ENCODE assay signal across 18 mouse cellular contexts in genomic region chr10:20287369-20287768, GRCm38 (mm10). TPM values are rescaled to one million over a fixed set of nuclear protein-coding genes. Genes with fewer than 3 reads are reported as not detected.
DNase-seq lines count a peak whose midpoint lies in the region; ATAC-seq and TF ChIP-seq lines count a peak whose summit lies in the region.
"Had no signal": no experiment of that assay in that cellular context is flagged by ENCODE, and none has a peak within 500 bp of the region (broad histone marks: within the 10 kb centered on the region; RNA-seq: fewer than 3 reads in every experiment).

No protein-coding gene starts in this region.

- H3K27ac ChIP-seq in forebrain, embryonic 13.5 days: peak overlapping the region; percentile 82
- no peak overlapping the region for H3K27ac ChIP-seq in forebrain, embryonic 15.5 days (replicated peaks)
- H3K27ac ChIP-seq in midbrain, embryonic 10.5 days (replicated peaks): peak overlapping the region; percentile 85; the same call in 1 of the 2 replicates
- H3K27ac ChIP-seq in midbrain, postnatal 0 days (ENCODE audit: low read depth, low read length): no peak overlapping the region
- H3K27ac ChIP-seq in midbrain, embryonic 15.5 days: peak overlapping the region; percentile 83
- H3K27ac ChIP-seq in heart, embryonic 12.5 days (ENCODE audit: poor library complexity, severe bottlenecking): no peak overlapping the region
- H3K27ac ChIP-seq: kidney, postnatal 0 days had no signal

- peaks cover 32% of the 10 kb centered on the region for H3K4me1 ChIP-seq in forebrain, embryonic 13.5 days
- H3K4me1 ChIP-seq in forebrain, embryonic 15.5 days: peaks cover 19% of the 10 kb centered on the region
- peaks cover 40% of the 10 kb centered on the region for H3K4me1 ChIP-seq in midbrain, embryonic 10.5 days
- peaks cover 16% of the 10 kb centered on the region for H3K4me1 ChIP-seq in midbrain, postnatal 0 days (ENCODE audit: insufficient read depth, low read length)
- H3K4me1 ChIP-seq in midbrain, embryonic 15.5 days: peaks cover 29% of the 10 kb centered on the region
- H3K4me1 ChIP-seq in heart, embryonic 12.5 days (replicated peaks): peaks cover 34% of the 10 kb centered on the region

- no peaks in the 10 kb centered on the region for H3K27me3 ChIP-seq in forebrain, embryonic 13.5 days
- H3K27me3 ChIP-seq in forebrain, embryonic 15.5 days: no peaks in the 10 kb centered on the region
- H3K27me3 ChIP-seq in midbrain, embryonic 10.5 days (ENCODE audit: low read depth, poor library complexity, severe bottlenecking): peaks cover 37% of the 10 kb centered on the region
- H3K27me3 ChIP-seq in midbrain, postnatal 0 days (ENCODE audit: insufficient read depth, low read length): no peaks in the 10 kb centered on the region
- no peaks in the 10 kb centered on the region for H3K27me3 ChIP-seq in midbrain, embryonic 15.5 days (replicated peaks)
- H3K27me3 ChIP-seq in heart, embryonic 12.5 days (replicated peaks): no peaks in the 10 kb centered on the region
- H3K27me3 ChIP-seq: embryonic facial prominence, embryonic 12.5 days; heart, embryonic 13.5 days had no signal

- peak; percentile 63 for DNase-seq in midbrain, embryonic 10.5 days (ENCODE audit: low spot score)
- DNase-seq in midbrain, postnatal 0 days (ENCODE audit: low spot score): no peak
- peak; percentile 47 for DNase-seq in yolk sac, embryonic 10.5 days (ENCODE audit: low spot score)
- DNase-seq in left cerebral cortex, adult 11 months (ENCODE audit: low spot score): no peak
- DNase-seq: cerebellum, adult 9-10 months; heart, postnatal 4 days; liver, postnatal 0 days; lung, postnatal 14 days; right cerebral cortex, adult 18-20 months; thymus, adult 18-20 months had no signal

- no peak overlapping the region for H3K9ac ChIP-seq in forebrain, embryonic 13.5 days
- H3K9ac ChIP-seq in forebrain, embryonic 15.5 days (replicated peaks): no peak overlapping the region
- H3K9ac ChIP-seq in midbrain, postnatal 0 days (replicated peaks; ENCODE audit: low read length, poor library complexity, severe bottlenecking): no peak overlapping the region
- H3K9ac ChIP-seq in midbrain, embryonic 15.5 days: no peak overlapping the region
- no peak overlapping the region for H3K9ac ChIP-seq in heart, embryonic 12.5 days
- H3K9ac ChIP-seq: embryonic facial prominence, embryonic 12.5 days; liver, postnatal 0 days had no signal

- no peak overlapping the region for H3K4me2 ChIP-seq in forebrain, embryonic 13.5 days
- no peak overlapping the region for H3K4me2 ChIP-seq in forebrain, embryonic 15.5 days (replicated peaks)
- H3K4me2 ChIP-seq in midbrain, postnatal 0 days (ENCODE audit: low read depth, low read length, poor library complexity, severe bottlenecking): no peak overlapping the region
- H3K4me2 ChIP-seq in midbrain, embryonic 15.5 days: no peak overlapping the region
- no peak overlapping the region for H3K4me2 ChIP-seq in heart, embryonic 12.5 days

- ATAC-seq in forebrain, embryonic 13.5 days: no peak
- no peak for ATAC-seq in forebrain, embryonic 15.5 days (replicated peaks)
- ATAC-seq in midbrain, postnatal 0 days (ENCODE audit: low FRiP score): no peak
- no peak for ATAC-seq in midbrain, embryonic 15.5 days (replicated peaks)
- ATAC-seq in heart, embryonic 12.5 days (ENCODE audit: insufficient number of reproducible peaks, low FRiP score): no peak
- ATAC-seq: intestine, postnatal 0 days; liver, postnatal 0 days had no signal

- no peaks in the 10 kb centered on the region for H3K9me3 ChIP-seq in forebrain, embryonic 13.5 days (replicated peaks)
- no peaks in the 10 kb centered on the region for H3K9me3 ChIP-seq in forebrain, embryonic 15.5 days
- no peaks in the 10 kb centered on the region for H3K9me3 ChIP-seq in midbrain, embryonic 10.5 days (replicated peaks)
- H3K9me3 ChIP-seq in midbrain, postnatal 0 days (ENCODE audit: low read length): no peaks in the 10 kb centered on the region
- no peaks in the 10 kb centered on the region for H3K9me3 ChIP-seq in midbrain, embryonic 15.5 days
- H3K9me3 ChIP-seq in heart, embryonic 12.5 days (replicated peaks): no peaks in the 10 kb centered on the region
- H3K9me3 ChIP-seq: embryonic facial prominence, embryonic 12.5 days; heart, embryonic 13.5 days had no signal

- 45% methylated on average over 6 of the region's 6 CpGs for WGBS in forebrain, embryonic 13.5 days
- 53% methylated on average over 6 of the region's 6 CpGs for WGBS in forebrain, embryonic 15.5 days
- WGBS in midbrain, embryonic 10.5 days: 18% methylated on average over 6 of the region's 6 CpGs
- WGBS in midbrain, postnatal 0 days: 38% methylated on average over 6 of the region's 6 CpGs
- 34% methylated on average over 6 of the region's 6 CpGs for WGBS in midbrain, embryonic 15.5 days
- whole genome bisulfite sequencing in heart, embryonic 12.5 days: 83% methylated on average over 6 of the region's 6 CpGs

- no peaks in the 10 kb centered on the region for H3K36me3 ChIP-seq in forebrain, embryonic 13.5 days (ENCODE audit: poor library complexity, severe bottlenecking)
- H3K36me3 ChIP-seq in forebrain, embryonic 15.5 days: no peaks in the 10 kb centered on the region
- no peaks in the 10 kb centered on the region for H3K36me3 ChIP-seq in midbrain, embryonic 10.5 days
- no peaks in the 10 kb centered on the region for H3K36me3 ChIP-seq in midbrain, postnatal 0 days (ENCODE audit: insufficient read depth, low read length)
- no peaks in the 10 kb centered on the region for H3K36me3 ChIP-seq in midbrain, embryonic 15.5 days (replicated peaks)
- no peaks in the 10 kb centered on the region for H3K36me3 ChIP-seq in heart, embryonic 12.5 days
- H3K36me3 ChIP-seq: embryonic facial prominence, embryonic 12.5 days; heart, embryonic 13.5 days had no signal

- no peak overlapping the region for H3K4me3 ChIP-seq in forebrain, embryonic 13.5 days
- no peak overlapping the region for H3K4me3 ChIP-seq in forebrain, embryonic 15.5 days
- H3K4me3 ChIP-seq in midbrain, embryonic 10.5 days: no peak overlapping the region
- H3K4me3 ChIP-seq in midbrain, postnatal 0 days (ENCODE audit: low read depth, low read length): no peak overlapping the region
- H3K4me3 ChIP-seq in midbrain, embryonic 15.5 days: no peak overlapping the region
- H3K4me3 ChIP-seq in heart, embryonic 12.5 days: no peak overlapping the region
- H3K4me3 ChIP-seq: embryonic facial prominence, embryonic 12.5 days; heart, embryonic 13.5 days had no signal

- no peak for TF ChIP-seq CTCF in midbrain, postnatal 0 days (IDR thresholded peaks at IDR 0.05)

RNA-seq across cellular contexts. Expression of gene Bclaf1, which starts 24.9 kb away (rescaled TPM):
- 152 and 170 TPM in 2 replicates for polyA plus RNA-seq in forebrain, embryonic 13.5 days (2015; fragmentation: Nextera tagmentation; extraction: Ambion mirVana)
- 133 and 134 TPM in 2 replicates for polyA plus RNA-seq in forebrain, embryonic 15.5 days (2015; fragmentation: Nextera tagmentation; extraction: Ambion mirVana)
- 154 and 165 TPM in 2 replicates for polyA plus RNA-seq in midbrain, embryonic 10.5 days (2016; fragmentation: Nextera tagmentation; extraction: Ambion mirVana)
- total RNA-seq in midbrain, postnatal 0 days (2014; rRNA removed): 91.1 and 137 TPM in 2 replicates
- polyA plus RNA-seq in midbrain, postnatal 0 days (2015; fragmentation: Nextera tagmentation; extraction: Ambion mirVana): 84.8 and 101 TPM in 2 replicates
- 121 and 122 TPM in 2 replicates for polyA plus RNA-seq in midbrain, embryonic 15.5 days (2015; fragmentation: Nextera tagmentation; extraction: Ambion mirVana)
- 94.4 and 98.8 TPM in 2 replicates for polyA plus RNA-seq in heart, embryonic 12.5 days (2016; fragmentation: Nextera tagmentation; extraction: Ambion mirVana)

Comparison
In these comparisons a context has a peak if more than half of its experiments do, and no peak if none do; other contexts are left out.
1. H3K27ac ChIP-seq: peak in forebrain, embryonic 13.5 days (single experiment), midbrain, embryonic 10.5 days (single experiment) and midbrain, embryonic 15.5 days (single experiment); none in forebrain, embryonic 15.5 days (single experiment), midbrain, postnatal 0 days (single experiment) and heart, embryonic 12.5 days (single experiment).
2. DNase-seq: peak in midbrain, embryonic 10.5 days (single experiment) and yolk sac, embryonic 10.5 days (single experiment); none in midbrain, postnatal 0 days (single experiment) and left cerebral cortex, adult 11 months (single experiment).